Mouse (Mus musculus): Measurements from ENCODE around the gene Ciz1. TPM values are rescaled to one million over a fixed set of nuclear protein-coding genes. Genes with fewer than 3 reads are reported as not detected.

Gene Ciz1
- polyA plus RNA-seq (2014; fragmentation: Nextera tagmentation; extraction: Ambion mirVana) = 57.0 TPM in 2 replicates

DNA sequence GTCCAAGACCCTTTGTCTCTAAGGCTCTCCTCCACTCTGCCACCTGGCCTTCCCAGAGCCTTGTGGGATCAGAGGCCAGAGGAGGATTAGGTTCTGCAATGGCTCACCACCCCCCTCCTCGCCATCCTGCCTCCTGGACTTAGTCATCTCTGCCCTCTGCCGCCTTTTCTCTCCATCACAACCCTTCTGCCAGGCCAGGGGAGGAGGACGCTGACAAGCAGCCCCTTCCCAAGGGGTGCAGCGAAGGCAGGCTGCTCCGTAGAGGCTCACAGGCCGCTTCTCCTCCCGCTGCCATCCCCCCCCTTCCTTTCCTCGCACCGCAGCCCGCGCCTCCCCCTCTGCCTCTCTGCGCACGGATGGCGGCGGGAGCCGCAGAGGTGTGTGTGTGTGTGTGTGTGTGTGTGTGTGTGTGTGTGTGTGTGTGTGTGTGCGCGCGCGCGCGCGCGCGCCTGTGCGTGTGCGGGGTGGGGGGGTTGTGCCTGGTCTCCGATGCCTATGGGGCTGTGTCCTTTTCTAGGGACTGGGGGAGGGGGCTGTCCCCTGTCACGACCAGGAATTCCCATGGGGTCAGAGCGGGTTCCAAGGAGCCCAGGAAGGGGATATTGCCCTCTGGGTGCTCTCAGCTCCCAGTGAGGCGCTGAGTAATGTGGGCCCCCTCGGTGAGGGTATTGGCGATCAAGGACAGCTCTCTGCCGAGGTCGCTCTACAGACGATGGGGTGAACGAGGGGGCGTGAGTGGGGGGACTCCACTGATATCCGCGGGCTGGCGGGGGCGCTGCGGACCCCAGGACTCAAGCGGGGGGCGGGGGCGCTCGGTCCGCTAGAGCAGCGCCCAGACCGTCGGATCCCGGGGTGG lies at the start of gene Ciz1:
Ciz1 (plus strand) TSS at position 177 of the 856 bp plus-strand sequence.
- ATAC-seq (ENCODE audit: insufficient read depth, low FRiP score, low TSS enrichment) (peak; percentile 33; the same call in 1 of the 2 replicates), DNase-seq (ENCODE audit: low spot score) (peak; percentile 64)
- Histone ChIP-seq H3K4me2 (ENCODE audit: low read depth) (peak within 1 kb of the TSS; percentile 93), H3K9me3 (ENCODE audit: control insufficient read depth, low read length) (no peaks in the 10 kb centered on the region), H3K27ac (ENCODE audit: low read depth, low read length) (peak within 1 kb of the TSS; percentile 80), H3K27me3 (ENCODE audit: control insufficient read depth, insufficient read depth, low read length) (no peaks in the 10 kb centered on the region; the same call in 1 of the 2 replicates), H3K4me1 (ENCODE audit: control insufficient read depth, insufficient read depth, low read length) (peaks cover 11% of the 10 kb centered on the region), H3K36me3 (ENCODE audit: control insufficient read depth, insufficient read depth, low read length) (no peaks in the 10 kb centered on the region; the same call in 1 of the 2 replicates), H3K9ac (ENCODE audit: low read length) (peak within 1 kb of the TSS; percentile 76), H3K4me3 (ENCODE audit: low read depth, low read length) (peak within 1 kb of the TSS; percentile 51)
- 2% methylated on average over 37 of the region's 52 CpGs for WGBS

DNA sequence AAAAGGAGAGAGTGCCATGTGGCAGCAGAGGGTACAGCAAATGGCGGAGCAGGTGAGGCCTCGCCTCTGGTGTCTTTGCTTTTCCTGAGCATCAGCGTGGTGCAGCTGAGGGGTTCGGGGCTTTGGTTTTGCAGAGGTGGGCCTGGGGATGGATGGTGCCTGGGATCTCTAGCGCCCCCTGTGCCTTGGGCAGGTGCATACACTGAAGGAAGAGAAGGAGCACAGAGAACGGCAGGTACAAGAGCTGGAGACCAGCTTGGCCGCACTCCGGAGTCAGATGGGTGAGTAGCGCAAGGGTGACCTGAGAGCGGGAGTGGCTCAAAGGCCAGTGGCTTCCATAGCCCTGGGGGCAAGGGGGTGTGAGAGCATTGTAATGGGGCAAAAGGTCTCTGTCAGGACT lies 49.2 kb upstream of the Ciz1 start:
- no peak for ATAC-seq (ENCODE audit: insufficient read depth, low FRiP score, low TSS enrichment)
- DNase-seq (ENCODE audit: low spot score) = no peak
- Histone ChIP-seq H3K9me3 (ENCODE audit: control insufficient read depth, low read length) (no peaks in the 10 kb centered on the region), H3K4me3 (ENCODE audit: low read depth, low read length) (no peak overlapping the region), H3K4me1 (ENCODE audit: control insufficient read depth, insufficient read depth, low read length) (no peaks in the 10 kb centered on the region), H3K4me2 (ENCODE audit: low read depth) (no peak overlapping the region), H3K9ac (ENCODE audit: low read length) (no peak overlapping the region), H3K36me3 (ENCODE audit: control insufficient read depth, insufficient read depth, low read length) (peaks cover 28% of the 10 kb centered on the region), H3K27ac (ENCODE audit: low read depth, low read length) (no peak overlapping the region), H3K27me3 (ENCODE audit: control insufficient read depth, insufficient read depth, low read length) (no peaks in the 10 kb centered on the region)
- WGBS = 93% methylated on average over 10 of the region's 10 CpGs

DNA sequence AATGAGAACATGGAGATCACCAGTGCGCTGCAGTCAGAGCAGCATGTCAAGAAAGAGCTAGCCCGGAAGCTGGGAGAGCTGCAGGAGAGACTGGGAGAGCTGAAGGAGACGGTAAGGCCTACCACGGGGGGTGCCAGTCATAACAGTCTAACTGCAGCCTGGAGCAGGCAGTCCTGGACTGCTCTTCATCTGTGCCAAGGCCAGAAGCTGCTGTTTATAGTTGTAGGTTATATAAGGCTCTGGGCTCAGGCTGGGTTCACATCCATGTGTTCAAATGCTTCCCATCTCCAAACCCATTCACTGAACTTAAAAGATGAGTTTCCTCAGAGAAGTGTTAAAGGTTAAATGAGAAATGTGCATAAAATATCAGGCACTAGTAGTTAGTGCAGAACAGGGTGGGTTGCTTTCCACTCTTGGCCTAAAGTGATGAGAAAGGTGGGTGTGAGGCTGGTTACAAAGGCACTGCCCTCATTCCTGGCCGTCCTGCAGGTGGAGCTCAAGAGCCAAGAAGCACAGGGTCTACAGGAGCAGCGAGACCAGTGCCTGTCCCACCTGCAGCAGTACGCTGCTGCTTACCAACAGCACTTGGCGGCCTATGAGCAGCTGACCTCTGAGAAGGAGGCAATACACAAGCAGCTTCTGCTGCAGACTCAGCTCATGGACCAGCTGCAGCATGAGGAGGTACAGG lies 47.8 kb upstream of the Ciz1 start:
- no peak for ATAC-seq (ENCODE audit: insufficient read depth, low FRiP score, low TSS enrichment)
- no peak overlapping the region for H3K27ac ChIP-seq (ENCODE audit: low read depth, low read length)
- DNase-seq (ENCODE audit: low spot score) = peak; percentile 64
- no peaks in the 10 kb centered on the region for H3K4me1 ChIP-seq (ENCODE audit: control insufficient read depth, insufficient read depth, low read length)
- WGBS = 56% methylated on average over 8 of the region's 8 CpGs
- H3K36me3 ChIP-seq (ENCODE audit: control insufficient read depth, insufficient read depth, low read length) = peaks cover 29% of the 10 kb centered on the region
- no peak overlapping the region for H3K4me3 ChIP-seq (ENCODE audit: low read depth, low read length)
- H3K9ac ChIP-seq (ENCODE audit: low read length) = no peak overlapping the region
- no peak overlapping the region for H3K4me2 ChIP-seq (ENCODE audit: low read depth)
- H3K9me3 ChIP-seq (ENCODE audit: control insufficient read depth, low read length) = no peaks in the 10 kb centered on the region
- 0 out of 2 replicates have a peak, but pooled peaks cover under 1% of the 10 kb centered on the region for H3K27me3 ChIP-seq (ENCODE audit: control insufficient read depth, insufficient read depth, low read length)

DNA sequence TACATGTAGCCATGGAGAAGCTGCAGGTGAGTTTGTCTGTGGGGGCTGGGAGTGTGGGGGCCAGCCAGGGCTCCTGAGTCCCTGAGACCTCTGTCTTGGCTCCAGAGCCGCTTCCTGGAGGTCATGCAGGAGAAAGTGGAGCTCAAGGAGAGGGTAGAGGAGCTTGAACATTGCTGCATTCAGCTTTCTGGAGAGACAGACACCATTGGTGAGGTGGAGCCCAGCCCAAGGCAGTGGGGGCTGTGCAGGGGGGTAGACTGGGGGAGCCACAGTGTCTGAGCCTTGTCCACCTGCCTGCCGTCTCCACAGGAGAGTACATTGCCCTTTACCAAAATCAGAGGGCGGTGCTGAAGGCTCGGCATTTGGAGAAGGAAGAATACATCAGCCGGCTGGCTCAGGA lies 46.5 kb upstream of the Ciz1 start:
- Histone ChIP-seq H3K4me3 (ENCODE audit: low read depth, low read length) (no peak overlapping the region), H3K27ac (ENCODE audit: low read depth, low read length) (no peak overlapping the region), H3K9ac (ENCODE audit: low read length) (no peak overlapping the region), H3K9me3 (ENCODE audit: control insufficient read depth, low read length) (no peaks in the 10 kb centered on the region), H3K4me1 (ENCODE audit: control insufficient read depth, insufficient read depth, low read length) (no peaks in the 10 kb centered on the region), H3K36me3 (ENCODE audit: control insufficient read depth, insufficient read depth, low read length) (peaks cover 28% of the 10 kb centered on the region), H3K27me3 (ENCODE audit: control insufficient read depth, insufficient read depth, low read length) (0 out of 2 replicates have a peak, but pooled peaks cover 2% of the 10 kb centered on the region), H3K4me2 (ENCODE audit: low read depth) (no peak overlapping the region)
- DNase-seq (ENCODE audit: low spot score) = no peak
- 90% methylated on average over 5 of the region's 5 CpGs for WGBS
- ATAC-seq (ENCODE audit: insufficient read depth, low FRiP score, low TSS enrichment) = no peak

DNA sequence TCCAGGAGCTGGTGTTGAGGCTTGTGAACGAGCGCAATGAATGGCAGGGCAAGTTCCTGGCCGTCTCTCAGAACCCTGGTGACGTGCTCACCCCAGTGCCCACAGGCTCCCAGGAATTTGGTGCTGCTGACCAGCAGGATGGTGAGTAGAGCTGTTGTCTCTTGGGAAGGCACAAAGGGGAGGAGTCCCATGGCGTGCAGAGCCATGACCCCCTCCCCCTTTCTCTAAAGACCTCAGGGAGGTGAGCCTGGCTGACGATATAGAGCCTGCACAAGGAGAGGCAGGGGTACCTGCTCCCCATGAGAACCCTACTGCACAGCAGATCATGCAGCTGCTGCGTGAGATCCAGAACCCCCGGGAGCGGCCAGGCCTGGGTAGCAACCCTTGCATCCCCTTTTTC lies 46.0 kb upstream of the Ciz1 start:
- Histone ChIP-seq H3K4me2 (ENCODE audit: low read depth) (no peak overlapping the region), H3K9ac (ENCODE audit: low read length) (no peak overlapping the region), H3K4me1 (ENCODE audit: control insufficient read depth, insufficient read depth, low read length) (no peaks in the 10 kb centered on the region), H3K4me3 (ENCODE audit: low read depth, low read length) (no peak overlapping the region), H3K27ac (ENCODE audit: low read depth, low read length) (no peak overlapping the region), H3K9me3 (ENCODE audit: control insufficient read depth, low read length) (no peaks in the 10 kb centered on the region), H3K27me3 (ENCODE audit: control insufficient read depth, insufficient read depth, low read length) (0 out of 2 replicates have a peak, but pooled peaks cover 2% of the 10 kb centered on the region), H3K36me3 (ENCODE audit: control insufficient read depth, insufficient read depth, low read length) (peaks cover 28% of the 10 kb centered on the region)
- no peak for ATAC-seq (ENCODE audit: insufficient read depth, low FRiP score, low TSS enrichment)
- DNase-seq (ENCODE audit: low spot score) = no peak
- WGBS = 84% methylated on average over 9 of the region's 9 CpGs

DNA sequence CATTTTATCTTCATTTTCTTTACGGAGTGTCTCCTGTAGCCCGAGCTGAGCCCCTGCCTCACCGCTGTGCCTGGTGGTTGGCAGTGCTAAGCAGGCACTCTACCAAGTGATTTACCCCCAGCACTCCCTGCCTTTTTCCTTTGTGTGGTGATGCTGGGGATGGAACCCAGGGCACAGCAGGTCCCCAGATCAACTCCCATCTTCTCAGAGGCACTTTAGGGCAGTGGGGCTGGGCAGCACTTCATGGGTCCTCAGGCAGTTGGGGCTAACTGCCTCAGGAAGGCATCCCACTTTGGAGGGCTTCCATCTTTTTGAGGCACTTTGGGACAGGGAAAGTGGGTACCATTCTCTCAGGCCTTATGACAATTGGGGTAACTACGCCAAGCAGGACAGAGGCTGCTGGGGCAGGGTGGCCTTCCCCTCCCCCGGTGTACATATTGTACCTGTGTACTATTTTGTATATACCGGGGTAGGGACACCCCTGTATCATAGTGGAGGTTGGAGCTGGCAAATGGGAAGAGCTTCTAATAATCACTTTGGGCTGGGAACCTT lies 44.8 kb upstream of the Ciz1 start:
- Histone ChIP-seq H3K4me3 (ENCODE audit: low read depth, low read length) (no peak overlapping the region), H3K4me1 (ENCODE audit: control insufficient read depth, insufficient read depth, low read length) (peaks cover 9% of the 10 kb centered on the region), H3K9ac (ENCODE audit: low read length) (no peak overlapping the region), H3K27ac (ENCODE audit: low read depth, low read length) (no peak overlapping the region), H3K4me2 (ENCODE audit: low read depth) (no peak overlapping the region), H3K27me3 (ENCODE audit: control insufficient read depth, insufficient read depth, low read length) (0 out of 2 replicates have a peak, but pooled peaks cover 2% of the 10 kb centered on the region), H3K9me3 (ENCODE audit: control insufficient read depth, low read length) (no peaks in the 10 kb centered on the region), H3K36me3 (ENCODE audit: control insufficient read depth, insufficient read depth, low read length) (peaks cover 25% of the 10 kb centered on the region)
- 91% methylated on average over 6 of the region's 6 CpGs for WGBS
- DNase-seq (ENCODE audit: low spot score) = no peak
- ATAC-seq (ENCODE audit: insufficient read depth, low FRiP score, low TSS enrichment) = no peak

DNA sequence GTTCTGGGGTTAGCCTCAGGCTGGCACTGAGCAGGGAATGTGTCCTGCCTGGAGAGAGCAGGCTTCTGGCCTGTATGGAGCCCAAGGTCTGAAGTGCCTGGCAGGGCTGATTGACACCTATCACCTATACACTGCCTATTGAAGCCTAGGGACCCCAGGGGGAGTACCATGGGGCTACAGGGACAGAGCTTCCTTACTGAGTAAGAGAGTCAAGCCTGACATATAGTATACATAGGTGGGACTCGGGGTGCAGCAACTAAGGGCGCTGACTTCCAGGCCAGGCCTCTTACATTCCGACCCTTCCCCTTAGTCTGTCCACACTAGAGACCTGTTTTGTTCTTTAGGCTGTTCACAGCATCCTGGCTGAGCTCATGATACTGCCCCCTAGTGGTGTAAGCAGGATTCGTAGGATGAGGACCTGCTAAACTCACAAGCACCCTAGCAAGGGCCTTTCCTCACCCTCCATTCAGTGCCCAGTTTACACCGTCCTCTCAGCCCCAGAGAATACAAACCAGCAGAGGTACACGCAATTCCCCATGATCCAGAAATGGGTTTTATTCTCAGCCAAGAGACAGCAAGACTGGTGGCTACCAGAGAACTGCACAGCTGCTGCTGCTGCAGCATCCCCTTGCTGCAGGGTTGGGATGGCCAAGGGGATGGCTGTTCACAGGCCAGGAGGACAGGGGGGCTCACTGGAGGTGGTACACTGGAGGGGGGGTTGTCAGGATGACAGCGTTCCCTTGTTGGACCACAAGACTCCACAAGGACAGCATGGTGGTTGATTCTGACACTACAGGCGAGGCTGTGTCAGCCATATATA lies 44.0 kb upstream of the Ciz1 start:
- Histone ChIP-seq H3K9ac (ENCODE audit: low read length) (no peak overlapping the region), H3K36me3 (ENCODE audit: control insufficient read depth, insufficient read depth, low read length) (peaks cover 21% of the 10 kb centered on the region), H3K4me3 (ENCODE audit: low read depth, low read length) (no peak overlapping the region), H3K4me1 (ENCODE audit: control insufficient read depth, insufficient read depth, low read length) (peaks cover 9% of the 10 kb centered on the region), H3K27ac (ENCODE audit: low read depth, low read length) (no peak overlapping the region), H3K27me3 (ENCODE audit: control insufficient read depth, insufficient read depth, low read length) (0 out of 2 replicates have a peak, but pooled peaks cover 2% of the 10 kb centered on the region), H3K4me2 (ENCODE audit: low read depth) (no peak overlapping the region), H3K9me3 (ENCODE audit: control insufficient read depth, low read length) (no peaks in the 10 kb centered on the region)
- WGBS = 54% methylated on average over 8 of the region's 8 CpGs
- DNase-seq (ENCODE audit: low spot score) = peak; percentile 73
- ATAC-seq (ENCODE audit: insufficient read depth, low FRiP score, low TSS enrichment) = no peak
